Mouse (Mus musculus): ENCODE measurements around the gene Trim63. TPM values are rescaled to one million over a fixed set of nuclear protein-coding genes. Genes with fewer than 3 reads are reported as not detected.

Gene Trim63
- not detected for polyA plus RNA-seq (2017; shearing (Covaris generic))

GRCm38 (mm10) chr4:134314876-134315275 is at the start of gene Trim63:
Gene Trim63 (plus strand): TSS chr4:134315120.

DNA sequence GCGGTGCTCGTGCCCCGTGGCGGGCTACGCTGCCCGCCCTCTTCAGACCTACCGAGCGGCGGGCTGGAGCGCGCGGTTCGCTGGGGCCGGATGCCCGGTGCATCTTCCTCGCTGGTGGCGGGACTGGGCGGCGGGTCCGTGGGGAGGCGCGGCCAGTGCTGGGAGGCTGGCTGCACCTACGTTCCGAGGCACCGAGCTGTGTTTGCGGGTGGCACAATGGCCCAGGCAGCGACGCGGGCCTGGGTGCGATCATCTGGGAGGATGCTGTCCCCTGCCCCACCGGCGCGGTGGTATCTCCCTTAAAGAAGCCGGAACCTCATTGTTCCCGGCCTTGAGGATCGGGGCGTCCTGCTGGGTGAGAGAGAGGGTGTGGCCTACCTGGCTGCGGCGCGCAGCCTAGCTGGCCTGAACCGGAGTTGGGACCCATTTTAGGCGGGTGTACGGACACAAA is 27.3 kb upstream of the Trim63 start, which contains the start of gene Pdik1l:
TSS of gene Pdik1l (minus strand) at position 321 of the 451 bp plus-strand sequence.

DNA sequence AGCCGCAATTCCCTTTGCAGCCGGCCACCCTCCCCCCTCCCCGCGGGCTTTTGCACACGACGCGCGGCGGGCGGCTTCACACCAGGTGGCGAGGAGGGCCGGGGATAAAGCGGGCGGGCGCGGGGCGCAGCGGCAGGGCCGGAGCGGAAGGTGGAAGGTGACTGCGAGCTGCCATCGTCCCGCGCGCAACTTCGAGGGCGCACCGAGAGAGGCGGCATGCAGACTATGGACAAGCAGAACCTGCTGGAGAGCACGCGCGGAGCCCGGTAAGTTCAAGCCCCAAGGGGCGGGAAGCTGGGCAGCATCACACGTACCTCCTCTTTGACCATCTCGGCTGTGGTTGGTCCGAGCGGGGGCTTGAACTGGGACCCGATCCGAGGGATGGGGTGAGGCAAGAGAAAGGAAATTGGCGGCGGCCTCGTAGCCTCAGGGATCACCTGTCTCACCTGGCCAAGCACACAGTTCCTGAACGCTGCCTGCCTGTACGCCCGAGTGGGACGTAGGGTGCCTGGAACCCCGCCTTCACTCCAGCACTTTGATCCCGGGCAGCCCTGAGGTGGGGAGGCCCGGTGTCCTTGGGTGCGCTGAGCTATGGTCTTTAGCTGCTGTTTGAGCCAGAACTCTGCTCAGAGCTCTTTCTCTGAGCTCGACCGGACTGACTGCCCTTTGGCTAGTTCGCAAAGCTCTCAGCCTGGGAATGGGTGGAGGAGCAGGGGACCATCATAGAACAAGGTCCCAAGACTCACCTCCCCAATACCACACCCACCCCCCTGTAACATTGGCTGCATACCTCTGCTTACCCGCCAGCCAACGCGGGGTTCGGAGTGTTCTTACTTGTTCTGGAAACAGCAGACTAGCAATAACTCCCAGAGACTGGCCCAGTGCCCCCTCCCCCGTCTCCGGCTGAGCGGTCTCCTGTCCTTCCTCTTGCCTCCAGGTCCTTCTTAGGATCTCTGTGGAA is 28.4 kb downstream of the Trim63 start, which contains the start of gene Slc30a2:
TSS of gene Slc30a2 (plus strand) at position 111 of the 961 bp plus-strand sequence.

Other genes with a start within 250 kb of the Trim63 start
- gene Cd52, start 220.0 kb upstream of the Trim63 start, polyA plus RNA-seq (2017; shearing (Covaris generic)), result 3,141 TPM
- gene Ubxn11, start 212.6 kb upstream of the Trim63 start, polyA plus RNA-seq (2017; shearing (Covaris generic)), result 57.8 TPM
- 1,589 TPM for gene Sh3bgrl3, start 186.3 kb upstream of the Trim63 start, polyA plus RNA-seq (2017; shearing (Covaris generic))
- gene Cep85, start 128.0 kb upstream of the Trim63 start, polyA plus RNA-seq (2017; shearing (Covaris generic)), result 73.8 TPM
- gene Gm7534, start 112.1 kb upstream of the Trim63 start, polyA plus RNA-seq (2017; shearing (Covaris generic)), result not detected
- gene Catsper4, start 87.7 kb upstream of the Trim63 start, polyA plus RNA-seq (2017; shearing (Covaris generic)), result not detected
- gene Cnksr1, start 76.7 kb upstream of the Trim63 start, polyA plus RNA-seq (2017; shearing (Covaris generic)), result not detected
- gene E130218I03Rik, start 71.5 kb upstream of the Trim63 start, polyA plus RNA-seq (2017; shearing (Covaris generic)), result 4.7 TPM
- 12.8 TPM for gene Zfp593, start 69.5 kb upstream of the Trim63 start, polyA plus RNA-seq (2017; shearing (Covaris generic))
- not detected for gene Gm30191, start 68.2 kb upstream of the Trim63 start, polyA plus RNA-seq (2017; shearing (Covaris generic))
- not detected for gene Grrp1, start 61.0 kb upstream of the Trim63 start, polyA plus RNA-seq (2017; shearing (Covaris generic))
- 22.7 TPM for gene Pdik1l, start 27.2 kb upstream of the Trim63 start, polyA plus RNA-seq (2017; shearing (Covaris generic))
- gene Slc30a2, start 28.1 kb downstream of the Trim63 start, polyA plus RNA-seq (2017; shearing (Covaris generic)), result 0.52 TPM
- 0.73 TPM for gene Extl1, start 68.7 kb downstream of the Trim63 start, polyA plus RNA-seq (2017; shearing (Covaris generic))
- gene Pafah2, start 81.2 kb downstream of the Trim63 start, polyA plus RNA-seq (2017; shearing (Covaris generic)), result 1.4 TPM
- gene Stmn1, start 153.2 kb downstream of the Trim63 start, polyA plus RNA-seq (2017; shearing (Covaris generic)), result 77.2 TPM
- gene Paqr7, start 181.6 kb downstream of the Trim63 start, polyA plus RNA-seq (2017; shearing (Covaris generic)), result 34.8 TPM
- gene Aunip, start 195.9 kb downstream of the Trim63 start, polyA plus RNA-seq (2017; shearing (Covaris generic)), result 0.50 TPM
- gene Mtfr1l, start 220.3 kb downstream of the Trim63 start, polyA plus RNA-seq (2017; shearing (Covaris generic)), result 124 TPM
- 1.8 TPM for gene Selenon, start 237.0 kb downstream of the Trim63 start, polyA plus RNA-seq (2017; shearing (Covaris generic))

Measured in CD4-positive, CD25-positive, alpha-beta regulatory T cell, adult 9 weeks (primary cell).